Mouse (Mus musculus) embryonic fibroblast, embryonic 13.5 days (primary cell): ENCODE results near the gene Gm45233.
"Not testable (repeated sequence)": the region's sequence is repeated elsewhere in the genome, so short reads cannot be mapped to it uniquely, and the experiment has no call there.

Experiments used
- CTCF ChIP-seq: IDR thresholded peaks from 2 replicates; pipeline ENCODE4 v1.5.1; 2011; ENCODE audit warnings: mild to moderate bottlenecking, control low read depth, low read length, moderate library complexity, borderline replicate concordance; ENCODE audit not compliant: insufficient read depth
- POLR2A ChIP-seq: IDR thresholded peaks from 2 replicates; pipeline ENCODE4 v1.6.1; 2011; ENCODE audit warnings: low read depth, mild to moderate bottlenecking, control low read depth, low read length, moderate library complexity

DNA sequence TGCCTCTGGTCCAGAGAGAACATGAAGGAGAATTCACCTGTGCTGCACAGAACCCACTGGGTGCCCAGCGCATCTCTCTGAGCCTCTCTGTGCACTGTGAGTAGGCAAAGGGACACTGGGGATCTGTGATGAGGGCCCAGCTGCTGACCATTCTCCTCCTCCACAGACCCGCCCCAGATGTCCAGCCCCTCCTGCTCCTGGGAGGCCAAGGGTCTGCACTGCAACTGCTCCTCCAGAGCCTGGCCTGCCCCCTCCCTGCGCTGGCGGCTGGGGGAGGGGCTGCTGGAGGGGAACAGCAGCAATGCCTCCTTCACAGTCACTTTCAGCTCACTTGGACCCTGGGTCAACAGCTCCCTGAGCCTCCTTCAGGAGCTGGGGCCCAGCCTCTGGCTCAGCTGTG, 32.2 kb upstream of the Gm45233 start:
- TF ChIP-seq CTCF, POLR2A: not testable (repeated sequence)
